Mouse (Mus musculus) heart, embryonic 16.5 days (tissue): Measurements from ENCODE around the gene Parp4. TPM values are rescaled to one million over a fixed set of nuclear protein-coding genes. Genes with fewer than 3 reads are reported as not detected.

Experiments used
- ATAC-seq: fragments of 200-750 bp; cut with Nextera tagmentation; replicated peaks from 2 replicates; pipeline ENCODE4 v1.8.0; 2017; ENCODE audit warnings: moderate number of reproducible peaks; ENCODE audit not compliant: insufficient read depth, low FRiP score; ENCODE audit errors: extremely low read depth
- H3K27ac ChIP-seq: fragments of 300-500 bp; sonication (generic); 2 replicates; pipeline ENCODE4 v1.5.1; 2014; ENCODE audit warnings: mild to moderate bottlenecking, low read length, control low read depth, moderate library complexity
- H3K27me3 ChIP-seq: fragments of 300-500 bp; sonication (generic); 2 replicates; pipeline ENCODE4 v1.6.1; 2014; ENCODE audit warnings: low read length, mixed read lengths; ENCODE audit not compliant: control insufficient read depth, insufficient read depth
- H3K36me3 ChIP-seq: fragments of 300-500 bp; sonication (generic); 2 replicates; pipeline ENCODE4 v1.6.1; 2014; ENCODE audit not compliant: control insufficient read depth, insufficient read depth
- H3K4me1 ChIP-seq: fragments of 300-500 bp; sonication (generic); 2 replicates; pipeline ENCODE4 v1.6.1; 2014; ENCODE audit warnings: low read length, mixed read lengths; ENCODE audit not compliant: control insufficient read depth, insufficient read depth
- H3K4me2 ChIP-seq: fragments of 300-500 bp; sonication (generic); 2 replicates; pipeline ENCODE4 v1.6.1; 2014; ENCODE audit warnings: low read depth, mild to moderate bottlenecking, control low read depth, low read length
- H3K4me3 ChIP-seq: fragments of 300-500 bp; sonication (generic); 2 replicates; pipeline ENCODE4 v1.5.1; 2014; ENCODE audit warnings: mild to moderate bottlenecking, control low read depth, low read length
- H3K9ac ChIP-seq: fragments of 300-500 bp; sonication (generic); 2 replicates; pipeline ENCODE4 v1.6.1; 2014; ENCODE audit warnings: low read length, control low read depth
- H3K9me3 ChIP-seq: fragments of 300-500 bp; sonication (generic); replicated peaks from 2 replicates; pipeline ENCODE4 v1.6.1; 2016; ENCODE audit warnings: low read length; ENCODE audit not compliant: control insufficient read depth
- WGBS: fragments of 180-500 bp; shearing (Covaris S2); extraction: QIAGEN DNeasy Blood & Tissue Kit; methylation state at CpG from one replicate; pipeline ENCODE4 v1.1.7; 2014; 5-methylcytosine and 5-hydroxymethylcytosine counted together
- polyA plus RNA-seq: library from polyadenylated mRNA; unstranded; fragments of >200 nt; fragmentation: Nextera tagmentation; extraction: Ambion mirVana; gene quantifications from 2 replicates; pipeline ENCODE4 v1.2.1, GENCODE M21; 2015

The Parp4 gene
- polyA plus RNA-seq, 1 experiment from 2014 or later: 8.4 TPM

- H3K27me3 ChIP-seq: no peaks in the 10 kb centered on the region
- H3K4me3 ChIP-seq: no peak overlapping the region
- no peak overlapping the region for H3K27ac ChIP-seq
- no peak overlapping the region for H3K4me2 ChIP-seq
- no peak overlapping the region for H3K9ac ChIP-seq
- H3K4me1 ChIP-seq: no peaks in the 10 kb centered on the region
- ATAC-seq: no peak
- peaks cover 44% of the 10 kb centered on the region for H3K36me3 ChIP-seq
- WGBS: 86% methylated on average over 3 of the region's 3 CpGs
- H3K9me3 ChIP-seq: no peaks in the 10 kb centered on the region
These were observed 52.9 kb downstream of the Parp4 start for GRCm38 (mm10) chr14:56628336-56628735.

GRCm38 (mm10) chr14:56631109-56631508 is 55.7 kb downstream of the Parp4 start:
- H3K27me3 ChIP-seq: no peaks in the 10 kb centered on the region
- WGBS: 78% methylated on average over 2 of the region's 2 CpGs
- no peak for ATAC-seq
- H3K4me3 ChIP-seq: no peak overlapping the region
- H3K4me2 ChIP-seq: no peak overlapping the region
- no peaks in the 10 kb centered on the region for H3K4me1 ChIP-seq
- H3K9ac ChIP-seq: no peak overlapping the region
- H3K9me3 ChIP-seq: no peaks in the 10 kb centered on the region
- H3K36me3 ChIP-seq: peaks cover 43% of the 10 kb centered on the region
- no peak overlapping the region for H3K27ac ChIP-seq

- Histone ChIP-seq H3K4me3 (no peak overlapping the region), H3K36me3 (peaks cover 24% of the 10 kb centered on the region), H3K27ac (no peak overlapping the region), H3K9me3 (no peaks in the 10 kb centered on the region), H3K4me2 (no peak overlapping the region), H3K9ac (no peak overlapping the region), H3K27me3 (no peaks in the 10 kb centered on the region), H3K4me1 (no peaks in the 10 kb centered on the region)
- ATAC-seq: no peak
- WGBS: 72% methylated on average over 7 of the region's 7 CpGs
These were observed 71.8 kb downstream of the Parp4 start for GRCm38 (mm10) chr14:56647206-56647605.

- H3K4me2 ChIP-seq: no peak overlapping the region
- ATAC-seq: no peak
- no peak overlapping the region for H3K27ac ChIP-seq
- peaks cover 12% of the 10 kb centered on the region for H3K9me3 ChIP-seq
- H3K4me1 ChIP-seq: no peaks in the 10 kb centered on the region
- no peak overlapping the region for H3K4me3 ChIP-seq
- no peak overlapping the region for H3K9ac ChIP-seq
- peaks cover 41% of the 10 kb centered on the region for H3K36me3 ChIP-seq
- no peaks in the 10 kb centered on the region for H3K27me3 ChIP-seq
These were observed 74.0 kb downstream of the Parp4 start for GRCm38 (mm10) chr14:56649448-56649847.

GRCm38 (mm10) chr14:56665651-56666050 is 90.2 kb downstream of the Parp4 start:
- H3K9ac ChIP-seq: no peak overlapping the region
- no peak overlapping the region for H3K4me2 ChIP-seq
- no peak overlapping the region for H3K27ac ChIP-seq
- H3K36me3 ChIP-seq: no peaks in the 10 kb centered on the region
- WGBS: 66% methylated on average over 5 of the region's 5 CpGs
- peaks cover 13% of the 10 kb centered on the region for H3K4me1 ChIP-seq
- ATAC-seq: no peak
- no peak overlapping the region for H3K4me3 ChIP-seq
- H3K9me3 ChIP-seq: no peaks in the 10 kb centered on the region
- H3K27me3 ChIP-seq: no peaks in the 10 kb centered on the region

- Histone ChIP-seq H3K27ac (no peak overlapping the region), H3K9ac (no peak overlapping the region), H3K4me1 (peaks cover 13% of the 10 kb centered on the region), H3K27me3 (no peaks in the 10 kb centered on the region), H3K4me3 (no peak overlapping the region), H3K9me3 (no peaks in the 10 kb centered on the region), H3K4me2 (peak overlapping the region; percentile 74; the same call in 1 of the 2 replicates), H3K36me3 (no peaks in the 10 kb centered on the region)
- WGBS: 84% methylated on average over 3 of the region's 3 CpGs
- no peak for ATAC-seq
These were observed 91.5 kb downstream of the Parp4 start for GRCm38 (mm10) chr14:56666909-56667308.

- Histone ChIP-seq H3K9ac (peak within 1 kb of the TSS; percentile 93), H3K4me1 (peaks cover 13% of the 10 kb centered on the region), H3K4me2 (peak within 1 kb of the TSS; percentile 91), H3K27ac (peak within 1 kb of the TSS; percentile 93), H3K36me3 (peaks cover 6% of the 10 kb centered on the region), H3K27me3 (no peaks in the 10 kb centered on the region), H3K4me3 (peak within 1 kb of the TSS; percentile 98), H3K9me3 (no peaks in the 10 kb centered on the region)
- ATAC-seq: peak; percentile 100
- WGBS: under 1% methylated on average over 70 of the region's 70 CpGs
These were observed 92.8 kb downstream of the Parp4 start, which contains the start of gene Mphosph8 for GRCm38 (mm10) chr14:56667969-56668802. TSS of gene Mphosph8 (plus strand) at chr14:56668248.

- Histone ChIP-seq H3K27ac (peak overlapping the region; percentile 93), H3K4me2 (peak overlapping the region; percentile 91), H3K4me1 (peaks cover 13% of the 10 kb centered on the region), H3K9ac (peak overlapping the region; percentile 93), H3K27me3 (no peaks in the 10 kb centered on the region), H3K9me3 (no peaks in the 10 kb centered on the region), H3K36me3 (peaks cover 8% of the 10 kb centered on the region), H3K4me3 (peak overlapping the region; percentile 98)
- no peak for ATAC-seq
- WGBS: 2% methylated on average over 13 of the region's 13 CpGs
These were observed 93.7 kb downstream of the Parp4 start for GRCm38 (mm10) chr14:56669046-56669620.

- WGBS: 50% methylated on average over 1 of the region's 1 CpGs
- H3K27me3 ChIP-seq: no peaks in the 10 kb centered on the region
- peaks cover 58% of the 10 kb centered on the region for H3K36me3 ChIP-seq
- no peak overlapping the region for H3K4me3 ChIP-seq
- no peaks in the 10 kb centered on the region for H3K4me1 ChIP-seq
- no peaks in the 10 kb centered on the region for H3K9me3 ChIP-seq
- H3K9ac ChIP-seq: no peak overlapping the region
- no peak overlapping the region for H3K4me2 ChIP-seq
- H3K27ac ChIP-seq: no peak overlapping the region
- ATAC-seq: no peak
These were observed 110.0 kb downstream of the Parp4 start for GRCm38 (mm10) chr14:56685426-56685825.
